Mouse (Mus musculus): ENCODE measurements at regions not wholly inside any gene's neighbourhood (a gene's known extent, or its start where the extent isn't known, plus 50 kb on each side); places are given as distances from the start of the nearest gene placed in this dataset.
A peak's percentile ranks its signal among the peaks of the same experiment; 100 is the strongest.

GRCm38 (mm10) chr16:30006826-30007225 is 57.4 kb upstream of the Hes1 start:
- DNase-seq (ENCODE audit: low read depth, low spot score), result no peak
- WGBS, result 83% methylated on average over 4 of the region's 4 CpGs

- WGBS, result 1% methylated on average over 62 of the region's 62 CpGs
- peak; percentile 69 for DNase-seq (ENCODE audit: low read depth, low spot score)
Observed at GRCm38 (mm10) chr16:30008451-30009357, 55.5 kb upstream of the Hes1 start.

GRCm38 (mm10) chr16:30009521-30010186 is 54.5 kb upstream of the Hes1 start:
- peak; percentile 87 for DNase-seq (ENCODE audit: low read depth, low spot score)
- 4% methylated on average over 17 of the region's 17 CpGs for WGBS

GRCm38 (mm10) chr16:30013123-30013522 is 51.1 kb upstream of the Hes1 start:
- 56% methylated on average over 2 of the region's 2 CpGs for WGBS
- DNase-seq (ENCODE audit: low read depth, low spot score), result no peak

- WGBS, result 89% methylated on average over 9 of the region's 9 CpGs
- no peak for DNase-seq (ENCODE audit: low read depth, low spot score)
Observed at GRCm38 (mm10) chr16:30013943-30014342, 50.2 kb upstream of the Hes1 start.
